Mouse (Mus musculus): Measurements from ENCODE around the gene Cog5.

Cog5 gene

GRCm38 (mm10) chr12:31983769-31984168 lies 329.1 kb downstream of the Cog5 start:
- no peak for DNase-seq (ENCODE audit: low read depth, low spot score)

- DNase-seq (ENCODE audit: low read depth, low spot score) = no peak
Measured at GRCm38 (mm10) chr12:31984206-31984605, 329.5 kb downstream of the Cog5 start.

- no peak for DNase-seq (ENCODE audit: low read depth, low spot score)
Measured at GRCm38 (mm10) chr12:31984664-31985063, 330.0 kb downstream of the Cog5 start.

GRCm38 (mm10) chr12:31985738-31986137 lies 331.1 kb downstream of the Cog5 start:
- DNase-seq (ENCODE audit: low read depth, low spot score) = no peak

GRCm38 (mm10) chr12:31986463-31986862 lies 331.8 kb downstream of the Cog5 start:
- DNase-seq (ENCODE audit: low read depth, low spot score) = no peak
